Mouse (Mus musculus) neural tube, embryonic 12.5 days (tissue): ENCODE measurements around the gene Gm44805. TPM values are rescaled to one million over a fixed set of nuclear protein-coding genes. Genes with fewer than 3 reads are reported as not detected.

Experiments
- ATAC-seq: fragments of 200-750 bp; cut with Nextera tagmentation; 2 replicates; pipeline ENCODE4 v1.8.0; 2017; ENCODE audit warnings: low read depth, mild to moderate bottlenecking, moderate TSS enrichment, moderate library complexity; ENCODE audit not compliant: low FRiP score
- H3K27ac ChIP-seq: fragments of 300-500 bp; sonication (generic); 2 replicates; pipeline ENCODE4 v1.5.1; 2016
- H3K27me3 ChIP-seq: fragments of 300-500 bp; sonication (generic); replicated peaks from 2 replicates; pipeline ENCODE4 v1.6.1; 2016; ENCODE audit warnings: mild to moderate bottlenecking
- H3K36me3 ChIP-seq: fragments of 300-500 bp; sonication (generic); 2 replicates; pipeline ENCODE4 v1.6.1; 2016; ENCODE audit warnings: mild to moderate bottlenecking
- H3K4me1 ChIP-seq: fragments of 300-500 bp; sonication (generic); 2 replicates; pipeline ENCODE4 v1.6.1; 2016
- H3K4me2 ChIP-seq: fragments of 300-500 bp; sonication (generic); replicated peaks from 2 replicates; pipeline ENCODE4 v1.6.1; 2016; ENCODE audit warnings: mild to moderate bottlenecking
- H3K4me3 ChIP-seq: fragments of 300-500 bp; sonication (generic); 2 replicates; pipeline ENCODE4 v1.5.1; 2016
- H3K9ac ChIP-seq: fragments of 300-500 bp; sonication (generic); 2 replicates; pipeline ENCODE4 v1.6.1; 2016; ENCODE audit warnings: mild to moderate bottlenecking
- H3K9me3 ChIP-seq: fragments of 300-500 bp; sonication (generic); 2 replicates; pipeline ENCODE4 v1.6.1; 2016; ENCODE audit warnings: mild to moderate bottlenecking
- WGBS: fragments of 180-500 bp; shearing (Covaris S2); methylation state at CpG from one replicate; pipeline ENCODE4 v1.1.7; 2016; 5-methylcytosine and 5-hydroxymethylcytosine counted together
- polyA plus RNA-seq: library from polyadenylated mRNA; unstranded; fragments of >200 nt; fragmentation: Nextera tagmentation; extraction: Ambion mirVana; gene quantifications from 2 replicates; pipeline ENCODE4 v1.2.1, GENCODE M21; 2016

Gm44805 gene
- polyA plus RNA-seq, 1 experiment from 2014 or later = not detected

GRCm38 (mm10) chr7:19697949-19698906 is 17.0 kb upstream of the Gm44805 start:
- peak overlapping the region; percentile 23 for H3K4me3 ChIP-seq
- no peak overlapping the region for H3K27ac ChIP-seq
- H3K36me3 ChIP-seq = peaks cover 25% of the 10 kb centered on the region
- ATAC-seq = no peak
- H3K27me3 ChIP-seq = no peaks in the 10 kb centered on the region
- peaks cover 9% of the 10 kb centered on the region; the same call in 1 of the 2 replicates for H3K9me3 ChIP-seq
- 0 out of 2 replicates have a peak overlapping the region, but pooled peaks have one; percentile 47 for H3K9ac ChIP-seq
- peaks cover 17% of the 10 kb centered on the region for H3K4me1 ChIP-seq
- WGBS = 3% methylated on average over 28 of the region's 28 CpGs
- peak overlapping the region; percentile 63 for H3K4me2 ChIP-seq

GRCm38 (mm10) chr7:19696336-19696873 is 15.2 kb upstream of the Gm44805 start:
- Histone ChIP-seq H3K4me3 (no peak overlapping the region), H3K27me3 (no peaks in the 10 kb centered on the region), H3K4me1 (peaks cover 20% of the 10 kb centered on the region), H3K36me3 (peaks cover 7% of the 10 kb centered on the region), H3K9ac (no peak overlapping the region), H3K4me2 (no peak overlapping the region), H3K9me3 (peaks cover 9% of the 10 kb centered on the region; the same call in 1 of the 2 replicates), H3K27ac (no peak overlapping the region)
- WGBS = 95% methylated on average over 34 of the region's 34 CpGs
- no peak for ATAC-seq

GRCm38 (mm10) chr7:19695881-19696280 is 14.7 kb upstream of the Gm44805 start:
- Histone ChIP-seq H3K27ac (no peak overlapping the region), H3K4me3 (no peak overlapping the region), H3K9ac (no peak overlapping the region), H3K4me1 (peaks cover 20% of the 10 kb centered on the region), H3K4me2 (no peak overlapping the region), H3K36me3 (peaks cover 6% of the 10 kb centered on the region), H3K27me3 (no peaks in the 10 kb centered on the region), H3K9me3 (peaks cover 9% of the 10 kb centered on the region; the same call in 1 of the 2 replicates)
- WGBS = 88% methylated on average over 6 of the region's 6 CpGs
- ATAC-seq = no peak

GRCm38 (mm10) chr7:19695213-19695594 is 14.0 kb upstream of the Gm44805 start:
- 67% methylated on average over 8 of the region's 8 CpGs for WGBS
- H3K9ac ChIP-seq = no peak overlapping the region
- H3K4me3 ChIP-seq = no peak overlapping the region
- no peak overlapping the region for H3K4me2 ChIP-seq
- ATAC-seq = no peak
- H3K27ac ChIP-seq = no peak overlapping the region
- H3K4me1 ChIP-seq = peaks cover 20% of the 10 kb centered on the region
- peaks cover 9% of the 10 kb centered on the region; the same call in 1 of the 2 replicates for H3K9me3 ChIP-seq
- H3K27me3 ChIP-seq = no peaks in the 10 kb centered on the region
- H3K36me3 ChIP-seq = peaks cover 6% of the 10 kb centered on the region

GRCm38 (mm10) chr7:19694336-19695212 is 13.4 kb upstream of the Gm44805 start:
- peaks cover 9% of the 10 kb centered on the region; the same call in 1 of the 2 replicates for H3K9me3 ChIP-seq
- H3K4me1 ChIP-seq = peaks cover 20% of the 10 kb centered on the region
- H3K27me3 ChIP-seq = no peaks in the 10 kb centered on the region
- peaks cover 6% of the 10 kb centered on the region for H3K36me3 ChIP-seq
- H3K27ac ChIP-seq = no peak overlapping the region
- no peak overlapping the region for H3K4me3 ChIP-seq
- 86% methylated on average over 10 of the region's 10 CpGs for WGBS
- no peak overlapping the region for H3K9ac ChIP-seq
- ATAC-seq = no peak
- H3K4me2 ChIP-seq = no peak overlapping the region

GRCm38 (mm10) chr7:19693421-19693820 is 12.2 kb upstream of the Gm44805 start:
- Histone ChIP-seq H3K9ac (no peak overlapping the region), H3K36me3 (peaks cover 6% of the 10 kb centered on the region), H3K27me3 (no peaks in the 10 kb centered on the region), H3K4me2 (no peak overlapping the region), H3K27ac (no peak overlapping the region), H3K4me3 (no peak overlapping the region), H3K9me3 (peaks cover 9% of the 10 kb centered on the region; the same call in 1 of the 2 replicates), H3K4me1 (peaks cover 8% of the 10 kb centered on the region)
- no peak for ATAC-seq
- 21% methylated on average over 10 of the region's 10 CpGs for WGBS

- no peak for ATAC-seq
- H3K4me3 ChIP-seq = no peak within 1 kb of the TSS
- no peak within 1 kb of the TSS for H3K27ac ChIP-seq
- H3K9ac ChIP-seq = no peak within 1 kb of the TSS
- WGBS = 46% methylated on average over 28 of the region's 28 CpGs
- no peak within 1 kb of the TSS for H3K4me2 ChIP-seq
- H3K4me1 ChIP-seq = peaks cover 7% of the 10 kb centered on the region
- H3K36me3 ChIP-seq = peaks cover 6% of the 10 kb centered on the region
- peaks cover 9% of the 10 kb centered on the region; the same call in 1 of the 2 replicates for H3K9me3 ChIP-seq
- no peaks in the 10 kb centered on the region for H3K27me3 ChIP-seq
These were observed 10.9 kb upstream of the Gm44805 start, which contains the start of gene Apoc1 for GRCm38 (mm10) chr7:19691873-19692865. Gene Apoc1 (minus strand): TSS chr7:19692660.

- peaks cover 5% of the 10 kb centered on the region; the same call in 1 of the 2 replicates for H3K9me3 ChIP-seq
- peaks cover 7% of the 10 kb centered on the region for H3K4me1 ChIP-seq
- H3K4me2 ChIP-seq = no peak overlapping the region
- no peak for ATAC-seq
- H3K4me3 ChIP-seq = no peak overlapping the region
- H3K9ac ChIP-seq = no peak overlapping the region
- H3K27ac ChIP-seq = no peak overlapping the region
- H3K27me3 ChIP-seq = no peaks in the 10 kb centered on the region
- WGBS = 77% methylated on average over 6 of the region's 6 CpGs
- H3K36me3 ChIP-seq = peaks cover 2% of the 10 kb centered on the region
These were observed 10.2 kb upstream of the Gm44805 start for GRCm38 (mm10) chr7:19691434-19691833.

- Histone ChIP-seq H3K9me3 (no peaks in the 10 kb centered on the region), H3K27me3 (no peaks in the 10 kb centered on the region), H3K4me3 (no peak overlapping the region), H3K4me1 (peaks cover 7% of the 10 kb centered on the region), H3K9ac (no peak overlapping the region), H3K27ac (no peak overlapping the region), H3K36me3 (no peaks in the 10 kb centered on the region), H3K4me2 (no peak overlapping the region)
- WGBS = 89% methylated on average over 4 of the region's 4 CpGs
- no peak for ATAC-seq
These were observed 9.6 kb upstream of the Gm44805 start for GRCm38 (mm10) chr7:19690845-19691244.

- Histone ChIP-seq H3K9ac (no peak overlapping the region), H3K4me2 (no peak overlapping the region), H3K9me3 (no peaks in the 10 kb centered on the region), H3K27me3 (no peaks in the 10 kb centered on the region), H3K4me3 (no peak overlapping the region), H3K36me3 (no peaks in the 10 kb centered on the region), H3K4me1 (peaks cover 7% of the 10 kb centered on the region), H3K27ac (no peak overlapping the region)
- WGBS = 95% methylated on average over 2 of the region's 2 CpGs
- no peak for ATAC-seq
These were observed 7.4 kb upstream of the Gm44805 start for GRCm38 (mm10) chr7:19688611-19689010.

GRCm38 (mm10) chr7:19688101-19688500 is 6.9 kb upstream of the Gm44805 start:
- H3K4me2 ChIP-seq = no peak overlapping the region
- 91% methylated on average over 10 of the region's 10 CpGs for WGBS
- no peak for ATAC-seq
- H3K36me3 ChIP-seq = no peaks in the 10 kb centered on the region
- H3K27ac ChIP-seq = no peak overlapping the region
- H3K4me1 ChIP-seq = peaks cover 1% of the 10 kb centered on the region
- H3K27me3 ChIP-seq = no peaks in the 10 kb centered on the region
- no peak overlapping the region for H3K9ac ChIP-seq
- H3K4me3 ChIP-seq = no peak overlapping the region
- H3K9me3 ChIP-seq = no peaks in the 10 kb centered on the region
